Mouse (Mus musculus) megakaryocyte, embryonic 14.5 days (primary cell): ENCODE results near the gene Lrrc46.

Experiments used
- FLI1 ChIP-seq: IDR thresholded peaks from 2 replicates; pipeline ENCODE4 v1.6.1; 2012; ENCODE audit warnings: low read length, inconsistent platforms, mixed read lengths
- GATA1 ChIP-seq: IDR thresholded peaks from 3 replicates; pipeline ENCODE4 v1.6.1; 2012; ENCODE audit warnings: mixed read lengths, low read length, inconsistent platforms, borderline replicate concordance

DNA sequence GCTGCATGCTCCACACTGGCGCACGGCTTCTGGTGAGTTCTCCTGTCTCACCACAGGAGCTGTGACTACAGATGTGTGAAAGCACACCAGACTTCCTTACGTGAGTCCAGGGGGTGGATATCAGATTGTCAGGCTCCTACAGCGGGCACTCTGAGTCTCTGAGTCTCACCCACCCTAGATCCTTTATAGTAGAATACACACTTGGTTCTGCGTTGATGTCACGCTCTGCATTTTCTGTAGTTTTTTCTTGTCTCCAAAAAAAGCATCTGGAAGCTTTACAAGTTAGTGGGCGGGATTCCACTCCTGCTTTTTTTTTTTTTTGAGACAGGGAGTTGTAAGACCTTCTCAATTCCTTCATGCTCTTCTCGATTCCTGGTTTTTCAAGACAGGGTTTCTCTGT is 3.7 kb upstream of the Lrrc46 start:
- TF ChIP-seq GATA1 = no peak
- TF ChIP-seq FLI1 = no peak
